Mouse (Mus musculus): ENCODE data around the gene 9530068E07Rik.

GRCm38 (mm10) chr11:52354644-52355043 lies 41.6 kb upstream of the 9530068E07Rik start:
- TF ChIP-seq MAX (IDR thresholded peaks at IDR 0.05; ENCODE audit: low read length) (no peak), ZC3H11A (IDR thresholded peaks at IDR 0.05; ENCODE audit: low read depth, low read length) (no peak), MEF2A (IDR thresholded peaks at IDR 0.05; ENCODE audit: extremely low read depth, insufficient replicate concordance, low read depth, low read length, poor library complexity, severe bottlenecking) (no peak), CTCF (IDR thresholded peaks at IDR 0.05 in 2 of 3, conservative IDR thresholded peaks at IDR 0.05 in 1 of 3; ENCODE audit: control insufficient read depth in 1 of 3, insufficient read depth in 1 of 3, low read depth in 2 of 3, low read length in 3 of 3, poor library complexity in 1 of 3, severe bottlenecking in 1 of 3) (peak in 2 of 3 experiments; percentile 15 to 27; a peak in 2 of 6 replicates), USF2 (IDR thresholded peaks at IDR 0.05; ENCODE audit: borderline replicate concordance in 1 of 2, insufficient read depth in 1 of 2, low read depth in 1 of 2, low read length in 2 of 2) (no peak), HCFC1 (IDR thresholded peaks at IDR 0.05; ENCODE audit: low read depth, low read length) (no peak), TAL1 (IDR thresholded peaks at IDR 0.05; ENCODE audit: low read length) (no peak), POLR2A (IDR thresholded peaks at IDR 0.05; ENCODE audit: control insufficient read depth in 1 of 2, insufficient read depth in 1 of 2, low read depth in 1 of 2, low read length in 2 of 2, poor library complexity in 1 of 2) (no peak), UBTF (IDR thresholded peaks at IDR 0.05; ENCODE audit: borderline replicate concordance, insufficient read depth, low read depth, low read length) (no peak), KAT2A (conservative IDR thresholded peaks at IDR 0.05; ENCODE audit: low read depth, low read length) (no peak), ZMIZ1 (IDR thresholded peaks at IDR 0.05; ENCODE audit: low read depth, low read length) (no peak), RAD21 (IDR thresholded peaks at IDR 0.05; ENCODE audit: low read depth, low read length) (no peak), NELFE (IDR thresholded peaks at IDR 0.05; ENCODE audit: low read depth, low read length) (no peak)

Measured in MEL (cell line).